Mouse (Mus musculus) c-Kit-negative CD71-positive TER-119-positive erythroid progenitor cells, embryonic 14.5 days (primary cell): Measurements from ENCODE around the gene Fbxl3.

Source experiments
- DNase-seq: peaks from one replicate; pipeline ENCODE4 v3.0.0-alpha.2; 2013; ENCODE audit warnings: low read depth, low spot score

Fbxl3 gene

DNA sequence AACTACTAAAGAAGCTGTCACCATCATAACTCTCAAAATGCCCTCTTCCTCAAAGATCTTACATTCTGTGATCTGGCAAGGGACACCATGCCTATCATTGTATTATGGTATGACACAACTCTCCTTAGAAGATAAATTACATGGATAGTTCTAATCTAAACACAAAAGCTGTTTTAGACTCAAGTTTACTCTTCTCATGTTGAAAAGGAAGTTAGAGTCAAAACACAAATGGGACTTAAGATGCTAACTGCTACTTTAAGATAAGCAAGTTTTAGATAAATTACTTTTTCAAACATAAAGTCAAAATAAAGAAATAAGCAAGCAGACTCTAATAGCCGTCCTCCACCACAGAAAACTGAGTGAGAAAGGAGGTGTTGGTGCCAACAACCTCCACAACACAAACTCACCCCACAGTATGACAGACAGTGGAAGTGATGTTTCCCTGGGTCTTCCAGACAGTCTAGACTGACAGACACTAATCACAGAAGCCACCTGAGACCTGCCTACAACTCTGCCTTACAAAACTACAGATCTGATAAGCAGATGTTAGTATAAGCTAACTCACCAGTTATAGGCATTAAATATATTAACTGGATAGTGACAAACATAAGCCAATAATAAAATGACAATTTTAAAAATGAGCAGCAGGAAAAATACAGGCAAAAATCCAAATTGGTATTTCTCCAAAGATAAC lies 13.4 kb downstream of the Fbxl3 start:
- no peak for DNase-seq

DNA sequence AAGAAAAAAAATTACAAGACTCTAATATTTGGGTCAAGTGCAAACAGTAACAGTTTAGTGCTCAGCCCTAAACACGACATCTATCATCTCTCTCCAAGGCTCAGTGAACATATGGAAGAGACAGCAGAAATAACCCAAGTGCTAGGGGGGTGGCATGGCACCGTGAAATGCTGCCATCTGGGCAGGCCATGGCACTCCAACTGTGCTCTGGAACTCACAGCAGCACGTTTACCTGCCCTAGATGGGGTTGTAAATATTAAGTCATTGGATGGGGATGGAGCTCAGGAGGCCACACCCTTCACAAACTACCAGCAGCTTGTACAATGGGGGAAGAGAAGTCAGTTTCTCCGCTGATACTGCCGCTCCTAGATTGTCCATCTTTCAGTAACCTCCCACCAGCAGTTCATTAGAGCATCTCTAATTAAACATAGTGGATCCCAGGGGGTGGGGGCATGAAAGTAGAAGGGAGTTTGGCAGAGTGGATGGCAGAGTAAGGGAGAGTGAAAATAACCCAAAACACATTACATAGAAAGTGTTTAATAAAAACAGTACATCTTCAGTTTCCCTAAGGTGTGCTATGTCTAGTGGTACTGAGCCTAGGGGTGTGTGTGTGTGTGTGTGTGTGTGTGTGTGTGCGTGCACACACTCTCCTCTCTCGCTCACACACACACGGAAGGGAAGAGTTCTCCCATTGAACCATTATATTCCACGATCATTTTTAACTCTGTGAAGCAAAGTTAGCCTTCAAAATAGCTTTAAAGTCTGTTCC lies 20.0 kb downstream of the Fbxl3 start:
- DNase-seq: no peak

DNA sequence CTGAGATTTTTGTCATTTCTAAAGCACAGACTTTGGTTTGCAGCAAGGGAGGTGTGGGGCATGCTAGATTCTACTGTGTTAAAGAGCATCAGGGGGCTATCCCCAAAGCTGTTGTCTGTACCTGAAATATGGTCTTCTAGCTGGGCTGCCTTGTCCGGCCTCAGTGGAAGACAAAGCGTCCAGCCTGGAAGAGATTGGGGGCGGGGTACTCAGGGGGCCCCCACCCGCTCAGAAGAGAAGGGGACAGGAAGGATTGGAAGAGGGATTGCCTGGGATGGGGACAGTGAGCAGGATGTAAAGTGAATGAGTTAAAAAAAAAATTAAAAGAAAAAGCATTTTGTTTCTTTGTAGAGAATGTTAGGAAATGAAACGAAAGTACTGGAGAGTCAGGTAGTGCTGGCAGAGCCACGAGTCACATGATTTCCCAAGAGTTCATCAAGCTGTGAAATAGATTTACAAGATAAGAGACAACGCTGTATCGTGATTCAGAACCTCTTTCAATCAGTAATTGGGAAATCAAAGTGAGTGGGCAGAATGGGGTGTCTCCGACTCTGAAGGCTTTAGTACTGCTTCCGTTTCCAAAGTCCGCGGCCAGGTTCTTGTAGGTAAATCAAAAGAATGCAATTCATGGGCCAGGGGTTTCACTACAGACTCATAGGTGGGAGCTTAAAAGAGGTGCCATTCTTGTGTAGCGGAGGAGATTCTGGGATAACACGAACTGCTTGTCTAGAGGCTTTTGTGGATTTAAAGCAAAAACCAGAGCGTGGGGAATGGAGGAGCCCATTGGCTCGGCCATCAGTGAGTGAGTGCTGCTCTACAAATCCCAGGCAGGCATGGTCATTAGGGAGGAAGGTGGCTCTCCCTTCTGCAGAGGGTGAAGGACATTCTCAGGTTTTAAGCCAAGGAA lies 21.1 kb downstream of the Fbxl3 start:
- no peak for DNase-seq

DNA sequence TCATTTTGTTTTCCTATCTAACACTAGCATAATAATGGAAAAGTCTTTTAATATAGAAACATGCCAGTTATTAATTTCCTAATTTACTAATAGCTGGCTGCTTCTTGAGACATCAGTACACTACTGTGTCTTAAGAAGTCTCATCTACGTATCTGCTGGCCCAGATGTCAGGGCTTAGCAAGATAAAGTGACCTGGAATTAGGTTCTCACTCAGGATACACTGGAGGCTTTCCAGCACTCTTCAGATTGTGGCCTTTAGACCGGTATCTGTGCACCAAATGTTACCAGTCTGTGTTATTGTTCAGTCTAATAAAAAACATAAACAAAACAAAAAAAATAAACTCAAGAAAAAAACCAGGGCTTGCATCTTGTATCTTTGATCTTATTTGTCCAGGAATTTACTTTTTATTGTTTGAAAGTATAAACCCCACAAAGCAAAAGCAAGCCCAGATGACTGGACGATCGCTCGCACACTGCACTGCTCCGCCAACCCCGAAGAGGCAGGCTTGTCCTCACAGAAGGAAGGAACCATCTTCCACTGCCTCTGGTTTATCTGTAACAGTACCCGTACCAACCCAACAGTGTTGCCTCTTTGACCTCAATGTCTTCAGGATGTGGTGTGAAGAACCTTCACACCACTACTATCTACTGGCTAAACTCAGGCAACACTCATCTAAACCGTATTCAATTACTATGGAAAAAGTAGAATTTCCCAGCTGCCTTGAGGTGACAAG lies 21.9 kb downstream of the Fbxl3 start:
- DNase-seq: no peak

DNA sequence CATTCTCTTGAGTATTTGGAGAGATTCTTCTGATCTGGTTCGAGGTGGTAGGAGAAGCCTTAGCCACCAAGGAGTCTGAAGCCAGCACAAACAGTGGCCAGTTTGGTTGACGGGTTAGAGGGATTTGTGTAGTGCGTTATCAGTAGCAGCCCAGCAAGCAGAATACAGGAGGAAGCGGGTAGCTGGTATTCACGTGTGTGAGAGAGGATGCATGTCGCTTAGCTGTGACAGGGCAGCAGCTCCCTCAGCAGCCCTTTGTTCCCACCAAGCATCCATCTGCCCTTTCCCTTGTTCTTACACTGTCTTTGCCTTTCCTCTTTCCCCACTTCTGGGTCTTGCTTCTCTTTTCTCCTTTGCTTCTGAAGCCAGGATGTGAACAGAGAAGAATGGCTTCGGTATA lies 24.2 kb downstream of the Fbxl3 start:
- DNase-seq: no peak

DNA sequence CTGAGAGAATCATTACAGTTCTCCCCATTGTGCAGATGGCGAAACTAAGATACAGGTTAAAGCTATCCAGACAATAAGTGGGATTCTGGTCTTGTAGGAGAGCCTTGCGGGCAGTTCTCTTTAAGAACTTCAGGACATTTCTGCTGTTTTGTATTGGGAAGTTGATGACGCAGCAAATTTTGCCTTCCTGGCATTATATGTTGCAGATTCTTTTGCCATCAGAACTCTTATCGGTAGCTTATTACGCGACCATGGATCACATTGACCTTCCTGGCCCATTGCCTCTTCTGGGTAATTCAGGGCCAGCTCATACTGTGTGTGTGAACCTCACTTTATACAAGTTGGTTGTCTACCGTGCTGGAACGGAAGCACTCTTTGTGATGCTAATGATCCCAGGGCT lies 25.5 kb downstream of the Fbxl3 start:
- DNase-seq: no peak

DNA sequence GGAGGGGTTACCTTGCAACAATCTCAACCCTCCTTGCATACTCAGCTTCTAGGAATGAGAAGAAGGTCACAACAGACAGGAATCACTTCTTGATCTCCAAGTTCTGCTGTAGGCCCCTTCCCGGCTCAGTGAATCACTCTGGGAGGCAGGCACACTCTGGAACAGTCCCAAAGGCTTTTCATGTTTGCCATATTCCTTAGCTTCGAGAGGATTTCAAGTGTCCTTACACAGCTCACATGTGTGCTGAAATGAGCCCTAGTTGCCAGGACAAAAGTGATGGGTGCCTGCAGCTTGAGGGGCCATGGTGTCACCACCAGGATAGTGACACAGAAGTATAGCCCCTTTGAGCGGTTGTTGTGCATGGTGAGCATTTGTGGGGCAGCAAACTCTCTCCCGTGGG lies 26.6 kb downstream of the Fbxl3 start:
- DNase-seq: no peak

DNA sequence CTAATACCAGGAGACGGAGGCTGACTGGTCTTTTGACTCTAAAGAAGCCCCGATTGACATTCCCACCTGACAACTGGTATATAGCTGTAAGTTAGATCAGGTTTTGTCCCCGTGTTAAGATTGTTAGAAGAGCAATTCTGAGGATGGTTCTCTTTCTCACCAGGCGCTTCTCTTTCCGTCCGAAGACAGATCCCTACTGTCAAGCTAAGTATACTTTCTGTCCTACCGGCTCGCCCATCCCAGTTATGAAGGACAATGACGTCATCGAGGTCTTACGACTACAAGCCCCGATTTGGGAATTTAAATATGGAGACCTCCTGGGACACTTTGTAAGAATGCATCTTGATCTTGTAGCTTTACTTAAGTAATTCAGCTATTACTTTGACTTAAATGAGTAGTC lies 27.9 kb downstream of the Fbxl3 start:
- no peak for DNase-seq

DNA sequence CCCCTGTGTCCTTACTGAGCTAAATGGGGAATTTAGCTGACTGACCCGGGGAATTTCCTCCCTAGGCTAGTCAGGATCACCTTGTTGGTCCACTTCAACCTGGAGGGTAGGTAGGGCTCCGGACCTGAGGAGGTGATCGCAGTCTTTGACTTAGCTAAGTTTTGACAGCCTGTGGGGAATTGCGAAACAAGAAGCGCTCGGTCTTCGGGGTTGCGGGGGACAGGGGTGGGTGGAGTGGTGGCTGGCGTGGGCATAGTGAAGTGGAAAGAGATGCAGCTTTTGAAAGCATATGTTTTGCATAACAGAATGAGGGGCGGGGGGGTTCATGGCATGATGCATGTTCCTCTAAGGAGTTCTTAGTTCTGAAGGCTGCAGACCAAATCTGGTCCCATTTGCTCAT lies 28.6 kb downstream of the Fbxl3 start:
- peak; percentile 32 for DNase-seq

DNA sequence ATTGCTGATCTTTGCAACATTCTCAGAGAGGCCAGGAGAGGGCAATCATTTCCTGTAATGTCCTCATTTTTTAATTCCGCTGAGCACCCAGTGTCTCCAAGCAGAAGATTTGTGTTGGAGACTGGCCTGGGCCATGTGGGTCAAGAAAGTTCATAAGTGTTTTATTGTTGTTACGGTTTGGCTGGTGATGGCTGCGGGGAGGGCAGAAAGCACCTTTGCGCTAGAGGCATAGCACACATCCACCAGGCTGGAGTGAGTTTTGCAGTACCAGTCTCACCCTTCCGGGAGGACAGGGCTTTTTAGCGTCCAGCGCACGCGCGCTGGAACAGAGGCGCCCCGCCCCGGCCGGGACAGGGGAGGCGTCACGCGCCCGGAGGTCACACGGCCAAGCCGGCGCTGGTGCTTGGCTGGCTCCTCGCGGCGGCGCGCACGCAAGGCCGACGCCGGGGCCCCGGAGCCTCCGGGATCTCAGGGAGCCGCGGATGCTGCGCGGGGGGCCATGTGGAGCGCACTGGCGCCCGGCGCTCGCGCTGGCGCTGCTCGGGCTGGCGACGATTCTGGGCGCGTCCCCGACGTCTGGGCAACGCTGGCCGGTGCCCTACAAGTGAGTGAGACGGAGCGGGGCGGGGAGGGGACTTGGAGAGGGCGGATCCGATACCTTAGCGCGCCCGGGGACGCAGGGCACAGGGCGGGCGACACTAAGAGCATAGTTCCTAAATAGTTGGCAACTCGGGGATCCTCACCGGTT lies 29.3 kb downstream of the Fbxl3 start, which contains the start of gene Cln5:
TSS of gene Cln5 (plus strand) at position 353 of the 748 bp plus-strand sequence.
- peak; percentile 90 for DNase-seq

DNA sequence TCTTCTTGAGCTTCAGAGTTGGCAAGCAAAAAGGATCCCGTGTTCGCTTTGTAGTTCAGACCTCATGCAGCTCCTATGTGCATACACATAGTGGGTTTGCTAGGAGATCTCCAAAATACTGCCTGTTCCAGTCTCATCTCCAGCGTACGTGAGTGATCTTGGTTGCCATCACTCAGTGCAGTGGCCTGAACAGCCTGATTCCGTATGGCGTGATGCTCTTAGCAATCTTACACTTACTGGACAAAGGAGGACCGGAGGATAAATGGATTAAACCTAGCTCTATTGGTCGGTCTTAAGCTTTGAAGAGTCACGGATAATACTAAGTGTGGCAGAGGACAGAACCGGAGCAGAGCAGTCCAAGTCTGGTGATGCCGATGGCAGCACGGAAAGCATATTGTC lies 29.9 kb downstream of the Fbxl3 start:
- DNase-seq: no peak

DNA sequence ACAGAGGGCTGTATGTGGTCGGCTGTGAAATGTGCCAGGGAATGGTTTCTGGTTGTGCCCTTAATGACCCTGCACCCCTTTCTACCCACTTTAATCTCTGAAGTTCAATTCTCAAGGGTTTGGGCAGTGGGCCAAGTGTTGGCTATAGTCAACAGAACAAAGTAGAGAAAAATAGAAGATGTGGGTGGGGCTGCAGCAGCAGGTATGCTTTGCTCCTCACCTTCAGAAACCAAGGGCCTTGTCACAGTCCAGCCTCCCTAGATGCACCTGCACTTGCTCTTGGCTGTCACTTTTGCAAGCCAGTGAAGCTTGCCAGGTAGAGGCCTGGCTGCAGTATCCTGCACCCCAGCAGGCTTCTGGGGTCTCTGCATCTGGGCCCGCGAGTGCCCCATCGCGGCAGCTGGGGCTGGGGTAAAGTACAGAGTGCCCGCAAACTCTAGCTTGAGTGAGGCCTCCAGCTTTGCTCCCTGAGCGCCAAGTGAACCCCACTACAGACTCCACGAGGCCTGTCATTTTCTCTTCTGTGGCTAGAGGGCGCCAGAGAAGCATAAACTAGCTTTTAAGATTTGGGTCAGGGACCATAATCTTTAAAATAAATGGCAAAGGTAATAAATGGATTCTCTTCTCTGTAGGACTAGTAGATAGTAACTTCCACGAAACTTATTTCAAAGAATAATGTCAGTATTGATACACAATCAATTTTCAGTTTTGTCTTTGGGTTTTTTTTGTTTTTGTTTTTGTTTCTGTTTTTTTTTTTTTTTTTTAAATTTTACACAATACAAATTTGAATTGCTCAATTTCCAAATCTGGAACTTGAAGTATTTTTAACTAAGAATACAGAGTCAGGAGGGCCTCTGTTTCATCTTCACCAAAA lies 33.8 kb downstream of the Fbxl3 start:
- peak; percentile 66 for DNase-seq

DNA sequence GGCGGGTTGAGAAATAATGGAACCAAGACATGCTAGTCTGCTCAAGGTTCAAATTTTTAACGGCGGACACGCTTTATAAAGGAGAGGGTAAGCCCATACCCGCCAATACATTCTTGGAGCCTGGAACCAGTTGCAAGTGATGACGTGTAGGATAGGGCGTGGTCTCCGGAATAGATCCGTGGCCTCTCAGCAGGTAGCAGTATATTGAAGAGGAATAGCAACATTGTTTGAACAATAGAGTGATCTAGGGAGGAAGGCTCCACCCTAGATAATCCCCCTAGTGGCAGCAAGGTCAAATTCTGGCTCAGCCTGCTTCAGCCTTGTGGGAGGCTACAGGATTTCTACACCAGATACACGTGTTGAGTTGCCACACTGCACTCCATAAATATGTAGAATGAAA lies 39.9 kb downstream of the Fbxl3 start:
- DNase-seq: no peak

DNA sequence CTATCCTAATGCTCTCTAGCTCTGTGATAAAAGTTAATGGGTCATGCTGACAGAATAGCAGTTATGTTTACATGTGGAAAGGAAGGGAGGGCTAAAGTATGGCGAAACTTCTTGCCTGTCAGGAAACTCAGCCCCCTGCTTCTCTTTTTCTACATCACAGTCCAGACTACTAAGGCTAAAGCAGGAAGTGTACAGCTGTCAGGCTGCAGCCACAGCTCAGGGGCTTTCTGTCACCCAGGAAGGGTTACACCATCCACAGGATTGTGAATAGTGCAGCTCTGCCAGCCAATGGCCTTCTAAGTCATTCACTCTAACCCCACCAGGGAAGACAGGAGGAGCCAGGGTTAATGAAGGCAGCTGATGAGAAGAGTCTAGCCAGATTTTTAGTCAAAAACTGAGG lies 40.4 kb downstream of the Fbxl3 start:
- no peak for DNase-seq

DNA sequence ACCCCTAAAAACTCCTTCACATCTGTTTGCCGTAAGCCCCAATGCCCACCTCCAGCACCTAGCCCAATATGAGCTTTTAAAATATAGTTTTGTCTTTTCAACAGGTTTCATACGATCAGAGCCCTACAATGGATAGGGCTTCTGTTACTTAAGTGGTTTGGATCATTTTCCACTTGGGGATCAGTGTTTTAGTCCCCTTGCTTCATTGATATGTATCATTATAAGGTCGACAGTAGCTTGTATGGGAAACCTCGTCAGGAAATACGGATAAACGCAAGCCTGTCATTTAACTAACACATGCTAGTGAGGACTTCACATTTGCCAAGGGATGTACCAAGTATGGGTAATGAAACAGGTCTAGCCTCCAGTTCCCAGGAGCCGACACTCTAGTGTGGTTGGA lies 42.8 kb downstream of the Fbxl3 start:
- DNase-seq: no peak

DNA sequence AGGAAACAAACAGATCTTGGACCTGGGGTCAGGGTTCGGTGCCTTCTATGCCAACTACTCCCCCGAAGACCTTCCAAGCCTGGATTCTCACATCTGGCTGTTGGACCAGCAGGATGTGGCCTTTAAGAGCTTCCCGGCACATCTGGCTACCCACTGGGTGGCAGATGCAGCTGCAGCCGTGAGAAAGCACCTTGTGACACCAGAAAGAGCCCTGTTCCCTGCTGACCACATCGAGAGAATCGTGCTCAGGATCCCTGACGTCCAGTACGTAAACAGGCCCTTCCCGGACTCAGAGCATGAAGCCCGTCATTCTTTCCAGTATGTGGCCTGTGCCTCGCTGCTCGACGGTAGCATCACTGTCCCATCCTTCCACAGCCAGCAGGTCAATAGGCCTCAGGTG lies 44.6 kb downstream of the Fbxl3 start:
- DNase-seq: no peak

DNA sequence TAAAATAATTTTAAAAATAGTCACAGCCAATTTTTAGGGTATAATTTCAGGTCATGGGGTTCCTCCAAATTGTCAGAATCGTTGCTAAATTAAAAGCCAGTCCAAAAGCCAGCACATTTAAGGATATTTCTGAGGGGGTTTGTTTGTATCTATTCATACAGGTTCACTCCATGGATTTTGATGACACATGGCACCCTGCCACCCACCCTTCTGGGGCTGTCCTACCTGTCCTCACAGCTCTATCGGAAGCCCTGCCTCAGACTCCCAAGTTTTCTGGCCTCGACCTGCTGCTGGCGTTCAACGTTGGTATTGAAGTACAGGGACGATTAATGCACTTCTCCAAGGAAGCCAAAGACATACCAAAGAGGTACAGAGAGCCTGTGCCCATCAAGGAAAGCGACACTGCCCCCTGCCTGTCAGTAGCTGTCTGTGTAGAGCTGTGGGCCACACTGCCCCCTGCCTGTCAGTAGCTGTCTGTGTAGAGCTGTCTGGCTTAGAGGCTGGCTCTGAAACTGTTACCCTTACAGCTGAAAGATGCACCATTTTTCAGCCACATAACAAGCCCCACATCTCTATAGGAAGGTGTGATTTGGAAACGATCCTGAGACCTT lies 48.1 kb downstream of the Fbxl3 start:
- peak; percentile 41 for DNase-seq

DNA sequence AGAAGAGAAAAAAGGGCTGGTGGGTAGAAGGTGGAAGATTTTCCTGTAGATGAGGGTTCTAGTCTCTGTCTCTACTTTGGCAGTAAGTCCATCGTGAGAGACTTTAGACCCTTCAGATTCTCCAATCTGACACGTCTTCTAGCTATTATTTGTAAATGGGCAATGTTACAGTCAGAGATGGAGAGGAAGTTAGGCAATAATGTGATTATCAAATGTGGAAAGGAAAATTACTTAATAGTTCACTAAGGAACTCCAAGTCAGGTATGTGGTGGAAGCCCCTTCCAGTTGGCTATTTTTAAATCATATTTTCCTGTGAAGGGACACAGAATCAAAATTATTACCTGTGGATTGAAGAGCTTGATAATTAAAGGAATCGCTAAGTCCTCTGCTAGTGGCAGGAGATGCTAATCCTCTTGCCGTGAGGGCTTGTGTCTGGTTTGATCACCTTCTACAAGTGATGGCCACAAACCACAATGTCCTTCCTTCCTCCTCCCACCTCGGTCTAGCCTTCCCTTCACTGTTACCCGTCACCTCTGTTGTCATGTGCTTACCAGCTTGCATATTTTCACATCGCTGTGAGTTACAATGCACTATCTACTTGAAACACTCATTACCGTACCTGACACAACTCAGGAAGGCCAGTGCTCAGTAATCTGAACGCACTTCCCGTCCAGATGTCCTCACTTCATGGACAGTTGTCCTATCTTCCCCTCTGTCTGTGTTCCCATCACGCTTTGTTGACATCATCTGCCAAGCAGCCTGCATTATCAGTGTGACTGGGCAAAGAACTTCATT lies 50.9 kb downstream of the Fbxl3 start:
- no peak for DNase-seq

DNA sequence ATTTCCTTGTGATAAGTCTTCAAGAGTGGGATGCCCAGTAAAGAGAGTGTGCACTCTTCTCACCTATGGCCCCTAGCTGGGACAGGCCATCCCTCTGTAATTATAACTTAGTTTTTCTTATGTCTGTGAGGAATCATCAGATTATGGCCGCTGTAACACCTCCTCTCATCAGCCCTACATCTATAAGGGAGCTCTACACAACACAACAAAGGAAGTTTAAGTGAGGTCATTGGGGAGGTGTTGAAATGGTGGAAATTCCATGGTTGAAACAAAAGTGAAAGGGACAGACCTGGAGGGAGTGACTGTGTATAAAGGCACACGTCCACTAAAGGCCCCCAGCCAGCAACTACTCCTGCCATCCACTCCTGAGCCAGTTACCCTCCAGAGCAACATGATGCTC lies 52.7 kb downstream of the Fbxl3 start, which contains the start of gene Acod1:
TSS of gene Acod1 (plus strand) at position 301 of the 400 bp plus-strand sequence.
- DNase-seq: no peak
